Mouse (Mus musculus) liver, adult 2 months (tissue): ENCODE measurements at regions not wholly inside any gene's neighbourhood (a gene's known extent, or its start where the extent isn't known, plus 50 kb on each side); places are given as distances from the start of the nearest gene placed in this dataset.

Source experiments
- DNase-seq: peaks from one replicate; pipeline ENCODE4 v3.0.0-alpha.2; 2011; ENCODE audit warnings: low read depth, low spot score; ENCODE audit errors: extremely low read depth
- H3K27ac ChIP-seq: fragments of 200-500 bp; replicated peaks from 2 replicates; pipeline ENCODE4 v1.5.1; 2012; ENCODE audit warnings: low read depth, mild to moderate bottlenecking, control low read depth, inconsistent platforms, low read length; ENCODE audit not compliant: insufficient read depth
- H3K27me3 ChIP-seq: fragments of 200-500 bp; 2 replicates; pipeline ENCODE4 v1.6.1; 2012; ENCODE audit warnings: mild to moderate bottlenecking, moderate library complexity, low read length, inconsistent platforms; ENCODE audit not compliant: control insufficient read depth, insufficient read depth
- H3K36me3 ChIP-seq: fragments of 200-500 bp; 2 replicates; pipeline ENCODE4 v1.6.1; 2012; ENCODE audit warnings: low read length, inconsistent platforms; ENCODE audit not compliant: control insufficient read depth, insufficient read depth
- H3K4me1 ChIP-seq: fragments of 200-500 bp; 2 replicates; pipeline ENCODE4 v1.6.1; 2011; ENCODE audit warnings: low read length; ENCODE audit not compliant: control insufficient read depth, insufficient read depth
- H3K4me3 ChIP-seq: fragments of 200-500 bp; 2 replicates; pipeline ENCODE4 v1.5.1; 2011; ENCODE audit warnings: low read depth, mild to moderate bottlenecking, control low read depth, low read length, moderate library complexity; ENCODE audit not compliant: insufficient read depth
- H3K79me2 ChIP-seq: fragments of 200-500 bp; 2 replicates; pipeline ENCODE4 v1.6.1; 2012; ENCODE audit warnings: inconsistent platforms, mild to moderate bottlenecking, low read length, moderate library complexity; ENCODE audit not compliant: control insufficient read depth, insufficient read depth
- H3K9ac ChIP-seq: fragments of 200-500 bp; 2 replicates; pipeline ENCODE4 v1.6.1; 2012; ENCODE audit warnings: low read depth, mild to moderate bottlenecking, control low read depth, inconsistent platforms, low read length
- CTCF ChIP-seq: fragments of 200-500 bp; IDR thresholded peaks from 2 replicates; pipeline ENCODE4 v1.5.1; 2011; ENCODE audit warnings: low read depth, low read length, control low read depth
- POLR2A ChIP-seq: fragments of 200-500 bp; IDR thresholded peaks from 2 replicates; pipeline ENCODE4 v1.6.1; 2011; ENCODE audit warnings: low read length, control low read depth; ENCODE audit not compliant: insufficient read depth; ENCODE audit errors: extremely low read depth
- WGBS: fragments of 180-500 bp; shearing (Covaris S2); methylation state at CpG from one replicate; pipeline ENCODE4 v1.1.7; 2018; 5-methylcytosine and 5-hydroxymethylcytosine counted together

DNA sequence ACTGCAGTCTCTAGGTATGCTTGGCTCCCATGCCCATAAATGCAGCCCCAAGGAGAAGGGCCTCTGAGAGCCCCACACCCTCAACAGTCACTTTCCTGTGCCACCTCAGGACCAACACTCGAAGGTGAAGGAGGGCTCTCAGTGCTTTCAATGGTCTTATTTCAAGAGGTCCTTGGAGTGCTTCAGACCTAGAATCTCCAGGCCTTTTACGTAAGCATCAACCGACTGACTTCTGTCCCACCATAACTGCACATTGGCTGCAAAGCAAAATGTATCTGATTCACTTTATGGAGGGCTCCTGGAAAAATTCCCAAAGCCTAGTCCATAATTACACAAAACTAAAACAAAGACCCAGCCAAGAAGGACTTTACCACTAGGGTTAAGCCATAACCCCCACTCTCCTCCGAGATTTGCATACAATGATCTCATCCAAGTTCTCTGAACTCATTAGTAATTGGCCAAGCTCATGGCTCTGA is 605.4 kb upstream of the Nr5a2 start:
- no peaks in the 10 kb centered on the region for H3K36me3 ChIP-seq
- no peaks in the 10 kb centered on the region for H3K79me2 ChIP-seq
- TF ChIP-seq CTCF (no peak), POLR2A (no peak)
- DNase-seq = no peak
- H3K4me3 ChIP-seq = no peak overlapping the region
- H3K4me1 ChIP-seq = peaks cover 2% of the 10 kb centered on the region; the same call in 1 of the 2 replicates
- no peak overlapping the region for H3K27ac ChIP-seq
- no peaks in the 10 kb centered on the region for H3K27me3 ChIP-seq
- no peak overlapping the region for H3K9ac ChIP-seq
- WGBS = 88% methylated on average over 4 of the region's 4 CpGs

DNA sequence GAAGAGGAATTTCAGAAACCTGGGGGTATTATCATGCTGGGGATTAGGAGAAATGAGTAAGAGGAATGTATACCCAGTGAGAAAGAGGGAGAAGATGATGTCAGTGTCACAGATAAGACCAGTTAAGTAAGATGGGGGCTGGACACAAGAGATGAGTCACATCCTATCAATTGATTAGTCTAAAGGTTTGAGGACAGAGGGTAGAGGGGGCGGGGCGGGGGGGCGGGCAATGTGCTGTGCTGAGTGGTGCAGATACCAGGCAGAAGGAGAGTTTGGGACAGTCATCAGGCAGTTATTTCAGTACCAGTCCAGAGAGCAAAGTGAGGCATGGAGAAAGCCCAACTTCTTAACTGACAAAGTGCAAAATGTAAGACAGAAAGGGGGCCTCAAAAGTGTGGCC is 601.4 kb upstream of the Nr5a2 start:
- no peaks in the 10 kb centered on the region for H3K36me3 ChIP-seq
- WGBS = 34% methylated on average over 3 of the region's 3 CpGs

DNA sequence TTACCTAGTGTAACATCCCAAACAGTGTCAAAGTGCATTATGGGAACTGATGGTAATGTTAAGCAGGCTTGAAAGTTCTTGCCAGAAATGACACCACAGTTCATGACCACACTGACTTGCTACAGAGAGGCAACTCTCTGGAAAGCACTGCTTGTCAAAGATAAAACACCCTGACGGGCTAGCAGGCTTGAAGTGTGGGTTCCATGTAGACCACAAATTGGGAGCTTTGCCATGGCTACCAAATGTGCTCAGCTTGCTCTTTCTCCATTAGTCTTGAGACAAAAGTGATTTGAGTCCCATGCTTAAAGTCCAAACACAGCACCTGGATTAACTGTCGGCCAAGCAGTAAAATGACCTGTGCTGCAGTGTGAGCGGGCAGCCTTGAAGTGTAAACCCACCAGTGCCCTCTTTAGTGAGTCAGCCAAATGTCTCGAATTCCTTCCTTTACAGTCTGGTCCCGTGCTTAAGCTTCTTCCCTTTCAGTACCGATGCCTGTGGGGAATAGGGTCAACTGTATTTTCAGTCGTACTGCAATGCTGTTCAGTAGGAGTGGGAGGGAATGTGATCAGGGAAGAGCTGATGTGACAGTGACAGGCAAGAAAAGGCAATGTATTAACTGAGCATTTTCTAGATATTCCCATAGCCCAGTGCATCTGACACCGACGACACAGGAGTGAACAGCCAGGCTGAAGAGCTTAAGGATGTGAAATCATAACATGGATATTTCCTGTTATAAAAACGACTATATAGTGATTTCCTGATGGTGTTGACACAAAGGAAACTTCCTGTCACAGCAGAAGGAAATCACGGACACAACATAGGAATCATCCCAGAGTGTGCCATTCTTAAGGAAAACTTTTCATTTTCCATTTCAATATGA is 600.4 kb upstream of the Nr5a2 start:
- H3K27ac ChIP-seq = no peak overlapping the region
- H3K27me3 ChIP-seq = no peaks in the 10 kb centered on the region
- H3K9ac ChIP-seq = no peak overlapping the region
- no peak for TF ChIP-seq CTCF
- TF ChIP-seq POLR2A = no peak
- H3K79me2 ChIP-seq = no peaks in the 10 kb centered on the region
- DNase-seq = no peak
- WGBS = 73% methylated on average over 11 of the region's 11 CpGs
- H3K4me1 ChIP-seq = peaks cover 2% of the 10 kb centered on the region; the same call in 1 of the 2 replicates
- no peaks in the 10 kb centered on the region for H3K36me3 ChIP-seq
- H3K4me3 ChIP-seq = no peak overlapping the region

More for the DNA sequence above, 601.4 kb upstream of the Nr5a2 start:
- peak; percentile 50 for DNase-seq
- Histone ChIP-seq H3K79me2 (no peaks in the 10 kb centered on the region), H3K4me1 (peaks cover 2% of the 10 kb centered on the region; the same call in 1 of the 2 replicates), H3K27me3 (no peaks in the 10 kb centered on the region), H3K9ac (no peak overlapping the region), H3K4me3 (no peak overlapping the region), H3K27ac (no peak overlapping the region)
- TF ChIP-seq CTCF (no peak), POLR2A (no peak)

DNA sequence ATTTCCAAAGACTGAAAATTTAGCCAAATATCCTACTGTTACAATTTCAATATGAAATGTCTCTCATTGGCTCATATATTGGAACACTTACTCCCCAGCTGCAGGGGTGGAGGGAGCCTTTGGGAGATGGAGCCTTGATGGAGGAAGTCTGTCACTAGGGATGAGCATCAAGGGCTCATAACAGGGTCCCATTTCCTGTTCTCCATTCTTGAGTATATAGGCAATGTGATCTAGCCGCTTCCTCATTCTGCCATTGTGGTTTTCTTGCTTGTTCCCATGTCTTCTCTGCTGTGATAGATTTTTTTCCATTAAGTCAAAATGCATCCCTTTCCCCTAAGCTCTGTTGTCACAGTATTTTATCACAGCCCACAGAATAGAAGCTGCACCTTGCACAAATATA is 589.4 kb upstream of the Nr5a2 start:
- WGBS = 87% methylated on average over 1 of the region's 1 CpGs
- no peaks in the 10 kb centered on the region for H3K79me2 ChIP-seq

DNA sequence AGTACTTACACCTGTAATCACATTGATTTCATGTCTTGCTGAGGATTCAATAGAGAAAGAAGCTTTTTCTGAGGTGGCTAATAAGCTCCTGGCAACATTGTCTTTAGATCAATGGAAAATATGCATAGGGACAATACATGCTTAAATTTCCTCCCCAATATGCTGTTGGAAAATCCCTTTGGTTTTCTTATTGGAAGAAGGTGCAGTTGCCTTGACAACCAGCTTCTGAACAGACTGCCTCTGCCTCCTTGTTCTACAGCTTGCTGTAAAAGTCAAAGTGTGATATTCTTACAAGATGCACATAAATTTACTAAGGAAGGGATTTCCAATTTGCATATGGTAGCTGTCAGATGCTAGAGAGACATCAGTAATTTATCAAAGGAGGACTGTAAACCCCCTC is 585.4 kb upstream of the Nr5a2 start:
- no peak for TF ChIP-seq POLR2A
- Histone ChIP-seq H3K79me2 (no peaks in the 10 kb centered on the region), H3K4me3 (no peak overlapping the region), H3K27ac (no peak overlapping the region), H3K4me1 (no peaks in the 10 kb centered on the region; the same call in 1 of the 2 replicates), H3K27me3 (no peaks in the 10 kb centered on the region; the same call in 1 of the 2 replicates), H3K36me3 (no peaks in the 10 kb centered on the region), H3K9ac (no peak overlapping the region)
- no peak for DNase-seq

More for the DNA sequence above, 589.4 kb upstream of the Nr5a2 start:
- Histone ChIP-seq H3K27me3 (no peaks in the 10 kb centered on the region), H3K4me1 (no peaks in the 10 kb centered on the region), H3K9ac (no peak overlapping the region), H3K27ac (no peak overlapping the region), H3K4me3 (no peak overlapping the region), H3K36me3 (no peaks in the 10 kb centered on the region)
- no peak for DNase-seq
- no peak for TF ChIP-seq POLR2A
- TF ChIP-seq CTCF = no peak

DNA sequence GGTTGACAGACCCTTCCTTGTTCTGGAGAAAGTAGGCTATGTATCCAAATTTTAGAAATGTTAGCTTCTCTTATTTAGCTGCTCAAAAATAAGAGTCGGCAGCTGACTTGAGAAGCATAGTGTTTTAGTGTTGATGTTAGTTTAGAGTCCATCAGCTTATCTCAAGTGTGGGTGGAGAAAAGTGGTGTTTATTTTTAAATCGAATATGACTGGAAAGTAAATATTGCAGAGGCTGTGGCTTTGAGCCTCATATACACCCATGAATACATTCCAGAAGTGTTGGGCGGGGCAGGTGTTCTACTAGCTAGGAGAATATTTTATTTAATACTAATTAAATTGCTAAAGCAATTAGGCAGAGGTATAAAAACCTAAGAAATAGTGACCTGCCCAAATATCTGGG is 583.6 kb upstream of the Nr5a2 start:
- Histone ChIP-seq H3K4me1 (no peaks in the 10 kb centered on the region; the same call in 1 of the 2 replicates), H3K36me3 (no peaks in the 10 kb centered on the region), H3K79me2 (no peaks in the 10 kb centered on the region), H3K27ac (no peak overlapping the region), H3K9ac (no peak overlapping the region), H3K4me3 (no peak overlapping the region), H3K27me3 (no peaks in the 10 kb centered on the region; the same call in 1 of the 2 replicates)
- TF ChIP-seq CTCF = no peak
- TF ChIP-seq POLR2A = no peak
- no peak for DNase-seq
- WGBS = 52% methylated on average over 3 of the region's 3 CpGs
